Mouse (Mus musculus) heart, adult 10 weeks (tissue): ENCODE data around the gene Nras. TPM values are rescaled to one million over a fixed set of nuclear protein-coding genes. Genes with fewer than 3 reads are reported as not detected.

Experiments
- polyA plus RNA-seq: library from polyadenylated mRNA; stranded (reverse); fragments of 350-450 nt; fragmentation: Illumina TruSeq; extraction: RNeasy Lipid Tissue Mini Kit (QIAGEN cat#74804); gene quantifications from one replicate; pipeline ENCODE4 v1.2.3, GENCODE M21; 2014; ENCODE audit warnings: low read depth, low replicate concordance

Nras gene
- 20.8 TPM for polyA plus RNA-seq

GRCm38 (mm10) chr3:103058207-103059157 is at the start of gene Nras:
TSS of gene Nras (plus strand) at chr3:103058285.

GRCm38 (mm10) chr3:103020249-103020942 is 37.7 kb upstream of the Nras start, which contains the start of gene Csde1:
TSS of gene Csde1 (plus strand) at chr3:103020426.

GRCm38 (mm10) chr3:103073771-103074170 is 15.7 kb downstream of the Nras start, which contains the start of gene Ampd1:
TSS of gene Ampd1 (plus strand) at chr3:103074014.

GRCm38 (mm10) chr3:103102454-103103390 is 44.6 kb downstream of the Nras start, which contains the start of gene Dennd2c:
TSS of gene Dennd2c (plus strand) at chr3:103102604.

Other genes with a start within 250 kb of the Nras start
- gene Sycp1, start 122.2 kb upstream of the Nras start, polyA plus RNA-seq: not detected
- gene Nr1h5, start 94.2 kb upstream of the Nras start, polyA plus RNA-seq: not detected
- gene Sike1, start 62.6 kb upstream of the Nras start, polyA plus RNA-seq: 29.4 TPM
- gene Csde1, start 37.9 kb upstream of the Nras start, polyA plus RNA-seq: 302 TPM
- gene Ampd1, start 15.7 kb downstream of the Nras start, polyA plus RNA-seq: not detected
- 1.4 TPM for gene Dennd2c, start 44.3 kb downstream of the Nras start, polyA plus RNA-seq
- gene Bcas2, start 113.4 kb downstream of the Nras start, polyA plus RNA-seq: 50.9 TPM
- 8.9 TPM for gene Trim33, start 221.0 kb downstream of the Nras start, polyA plus RNA-seq